In genomic region chr15:89453865-89454478, GRCm38 (mm10) we compare ENCODE assay signal across 8 mouse cellular contexts. TPM values are rescaled to one million over a fixed set of nuclear protein-coding genes. Genes with fewer than 3 reads are reported as not detected.
DNase-seq lines count a peak whose midpoint lies in the region; ATAC-seq and TF ChIP-seq lines count a peak whose summit lies in the region.

TSS of gene Mapk8ip2 (plus strand) at chr15:89453913.

- ATAC-seq in lung, embryonic 16.5 days (ENCODE audit: low read depth): no peak
- ATAC-seq in liver, embryonic 11.5 days (replicated peaks; ENCODE audit: low FRiP score): no peak; the same call in 1 of the 2 replicates
- ATAC-seq in erythroid progenitor cell, adult 5-6 weeks (replicated peaks; ENCODE audit: low FRiP score, poor library complexity, severe bottlenecking): no peak

- H3K9ac ChIP-seq in lung, embryonic 16.5 days (ENCODE audit: low read length): no peak within 1 kb of the TSS
- H3K9ac ChIP-seq in liver, embryonic 11.5 days (ENCODE audit: low read depth, low read length): no peak within 1 kb of the TSS

- peaks cover 19% of the 10 kb centered on the region for H3K27me3 ChIP-seq in lung, embryonic 16.5 days (ENCODE audit: control insufficient read depth, insufficient read depth, low read depth, low read length)
- H3K27me3 ChIP-seq in hindbrain, embryonic 10.5 days (ENCODE audit: insufficient read depth, poor library complexity, severe bottlenecking): peaks cover 37% of the 10 kb centered on the region
- peaks cover 51% of the 10 kb centered on the region for H3K27me3 ChIP-seq in liver, embryonic 11.5 days (replicated peaks; ENCODE audit: control insufficient read depth, insufficient read depth, low read length)

- under 1% methylated on average over 53 of the region's 53 CpGs for WGBS in lung, embryonic 16.5 days
- WGBS in lung, adult 2 months: 2% methylated on average over 53 of the region's 53 CpGs
- WGBS in hindbrain, embryonic 10.5 days: under 1% methylated on average over 53 of the region's 53 CpGs
- WGBS in liver, embryonic 11.5 days: 2% methylated on average over 53 of the region's 53 CpGs

- no peak for DNase-seq in lung, adult 2 months
- DNase-seq in cerebellum, postnatal 36 days: peak; percentile 79 to 82
- peak; percentile 60 for DNase-seq in hindbrain, embryonic 10.5 days (ENCODE audit: low spot score)
- no peak for DNase-seq in liver, embryonic 11.5 days (ENCODE audit: low spot score)
- DNase-seq in right cerebral cortex, postnatal 10 days (ENCODE audit: low spot score in 2 of 2): peak; percentile 77 to 79
- no peak for DNase-seq in spleen, postnatal 36 days (ENCODE audit: low spot score in 2 of 2)

- no peak within 1 kb of the TSS for H3K27ac ChIP-seq in lung, embryonic 16.5 days (ENCODE audit: low read length)
- H3K27ac ChIP-seq in hindbrain, embryonic 10.5 days: peak within 1 kb of the TSS; percentile 89
- no peak within 1 kb of the TSS for H3K27ac ChIP-seq in liver, embryonic 11.5 days (ENCODE audit: low read depth, low read length)

- H3K9me3 ChIP-seq in lung, embryonic 16.5 days (ENCODE audit: control insufficient read depth, low read length): no peaks in the 10 kb centered on the region
- no peaks in the 10 kb centered on the region for H3K9me3 ChIP-seq in hindbrain, embryonic 10.5 days
- no peaks in the 10 kb centered on the region for H3K9me3 ChIP-seq in liver, embryonic 11.5 days (ENCODE audit: control insufficient read depth, low read length)

- H3K36me3 ChIP-seq in lung, embryonic 16.5 days (ENCODE audit: control insufficient read depth, insufficient read depth, low read length): no peaks in the 10 kb centered on the region
- H3K36me3 ChIP-seq in hindbrain, embryonic 10.5 days: peaks cover 27% of the 10 kb centered on the region
- H3K36me3 ChIP-seq in liver, embryonic 11.5 days (ENCODE audit: control insufficient read depth, insufficient read depth, low read length): no peaks in the 10 kb centered on the region

- H3K4me3 ChIP-seq in lung, embryonic 16.5 days (ENCODE audit: low read length): peak within 1 kb of the TSS; percentile 40
- H3K4me3 ChIP-seq in lung, adult 2 months (replicated peaks; ENCODE audit: extremely low read depth, low read depth, low read length): no peak within 1 kb of the TSS
- peak within 1 kb of the TSS; percentile 83 for H3K4me3 ChIP-seq in hindbrain, embryonic 10.5 days
- H3K4me3 ChIP-seq in liver, embryonic 11.5 days (ENCODE audit: low read depth, low read length): peak within 1 kb of the TSS; percentile 51

- no peak for TF ChIP-seq POLR2A in lung, adult 2 months (IDR thresholded peaks at IDR 0.05; ENCODE audit: borderline replicate concordance, extremely low read depth, low read depth, low read length)

- peak within 1 kb of the TSS; percentile 73 for H3K4me2 ChIP-seq in lung, embryonic 16.5 days (ENCODE audit: low read depth, low read length)
- peak within 1 kb of the TSS; percentile 74 for H3K4me2 ChIP-seq in liver, embryonic 11.5 days

- H3K4me1 ChIP-seq in lung, embryonic 16.5 days (replicated peaks; ENCODE audit: control insufficient read depth, insufficient read depth, low read length): peaks cover 7% of the 10 kb centered on the region; the same call in 1 of the 2 replicates
- no peaks in the 10 kb centered on the region for H3K4me1 ChIP-seq in lung, adult 2 months (ENCODE audit: control insufficient read depth, insufficient read depth, low read length)
- H3K4me1 ChIP-seq in hindbrain, embryonic 10.5 days (replicated peaks): peaks cover 29% of the 10 kb centered on the region
- H3K4me1 ChIP-seq in liver, embryonic 11.5 days (replicated peaks; ENCODE audit: control insufficient read depth, insufficient read depth, low read length): peaks cover 3% of the 10 kb centered on the region; the same call in 1 of the 2 replicates

- no peak for TF ChIP-seq CTCF in lung, adult 2 months (IDR thresholded peaks at IDR 0.05; ENCODE audit: insufficient read depth, low read length)

RNA-seq across cellular contexts. Expression of gene Mapk8ip2, which starts in this region (rescaled TPM):
- 0.50 and 0.74 TPM in 2 replicates for polyA plus RNA-seq in lung, embryonic 16.5 days (2015; fragmentation: Nextera tagmentation; extraction: Ambion mirVana)
- 0.10 and 0.11 TPM in 2 replicates for polyA plus RNA-seq in lung, adult 2 months (2012; rRNA removed)
- 22.2 and 40.3 TPM in 2 replicates for polyA plus RNA-seq in hindbrain, embryonic 10.5 days (2016; fragmentation: Nextera tagmentation; extraction: Ambion mirVana)
- 0.26 and 0.36 TPM in 2 replicates for polyA plus RNA-seq in liver, embryonic 11.5 days (2014; fragmentation: Nextera tagmentation; extraction: Ambion mirVana)
- total RNA-seq in erythroid progenitor cell, adult 5-6 weeks (2015; ENCODE audit: low replicate concordance): not detected in 2 replicates
- total RNA-seq in erythroid progenitor cell, adult 5-6 weeks (2017; ENCODE audit: low replicate concordance): not detected in 2 replicates

Comparison
In these comparisons a context has a peak if more than half of its experiments do, and no peak if none do; other contexts are left out.
1. RNA of gene Mapk8ip2 (polyA plus RNA-seq): 22.2 to 40.3 TPM in hindbrain, embryonic 10.5 days; 0.50 to 0.74 TPM in lung, embryonic 16.5 days, 0.26 to 0.36 TPM in liver, embryonic 11.5 days and 0.10 to 0.11 TPM in lung, adult 2 months; every median in the first group is over 10 times any median in the second.
2. DNase-seq: peak in cerebellum, postnatal 36 days (2 of 2), hindbrain, embryonic 10.5 days (single experiment) and right cerebral cortex, postnatal 10 days (2 of 2); none in lung, adult 2 months (single experiment), liver, embryonic 11.5 days (single experiment) and spleen, postnatal 36 days (0 of 2).